Mouse (Mus musculus): ENCODE measurements around the gene Gm28308. TPM values are rescaled to one million over a fixed set of nuclear protein-coding genes. Genes with fewer than 3 reads are reported as not detected.

The Gm28308 gene
- total and polyA plus RNA-seq, 3 experiments, result not detected

GRCm38 (mm10) chr6:52203121-52203370 is 10.1 kb downstream of the Gm28308 start:
- DNase-seq (ENCODE audit: low read depth, low spot score), result no peak
- Histone ChIP-seq H3K9me3 (replicated peaks; ENCODE audit: insufficient read depth, low read length) (no peaks in the 10 kb centered on the region), H3K27me3 (ENCODE audit: control insufficient read depth in 1 of 2, insufficient read depth in 2 of 2, low read length in 2 of 2) (no peaks in the 10 kb centered on the region), H3K79me2 (ENCODE audit: control insufficient read depth, insufficient read depth, low read length, poor library complexity) (no peaks in the 10 kb centered on the region; the same call in 1 of the 2 replicates), H3K27ac (ENCODE audit: control insufficient read depth, low read depth, low read length) (no peak overlapping the region), H3K36me3 (ENCODE audit: control insufficient read depth in 1 of 2, insufficient read depth in 2 of 2, low read length in 2 of 2) (no peaks in the 10 kb centered on the region), H3K9ac (ENCODE audit: control insufficient read depth, low read depth, low read length, poor library complexity, severe bottlenecking) (no peak overlapping the region), H3K4me1 (ENCODE audit: control insufficient read depth in 1 of 2, insufficient read depth in 2 of 2, low read length in 2 of 2) (no peaks in the 10 kb centered on the region), H3K4me3 (ENCODE audit: control insufficient read depth in 1 of 2, insufficient read depth in 1 of 2, low read depth in 2 of 2, low read length in 2 of 2) (no peak overlapping the region)
- no peak for TF ChIP-seq ZNF384 (IDR thresholded peaks at IDR 0.05; ENCODE audit: low read depth, low read length)
- no peak for TF ChIP-seq CHD2 (IDR thresholded peaks at IDR 0.05; ENCODE audit: low read length)
- TF ChIP-seq EP300 (IDR thresholded peaks at IDR 0.05; ENCODE audit: low read depth in 1 of 2, low read length in 2 of 2), result no peak
- TF ChIP-seq TCF12 (IDR thresholded peaks at IDR 0.05; ENCODE audit: low read depth, low read length), result no peak
- TF ChIP-seq GATA1 (IDR thresholded peaks at IDR 0.05; ENCODE audit: low read depth, low read length), result no peak

GRCm38 (mm10) chr6:52202362-52203120 is 10.6 kb downstream of the Gm28308 start:
- Histone ChIP-seq H3K27ac (ENCODE audit: control insufficient read depth, low read depth, low read length) (no peak overlapping the region), H3K27me3 (ENCODE audit: control insufficient read depth in 1 of 2, insufficient read depth in 2 of 2, low read length in 2 of 2) (no peaks in the 10 kb centered on the region), H3K4me1 (ENCODE audit: control insufficient read depth in 1 of 2, insufficient read depth in 2 of 2, low read length in 2 of 2) (no peaks in the 10 kb centered on the region), H3K79me2 (ENCODE audit: control insufficient read depth, insufficient read depth, low read length, poor library complexity) (no peaks in the 10 kb centered on the region; the same call in 1 of the 2 replicates), H3K4me3 (ENCODE audit: control insufficient read depth in 1 of 2, insufficient read depth in 1 of 2, low read depth in 2 of 2, low read length in 2 of 2) (no peak overlapping the region), H3K9me3 (replicated peaks; ENCODE audit: insufficient read depth, low read length) (no peaks in the 10 kb centered on the region), H3K36me3 (ENCODE audit: control insufficient read depth in 1 of 2, insufficient read depth in 2 of 2, low read length in 2 of 2) (no peaks in the 10 kb centered on the region), H3K9ac (ENCODE audit: control insufficient read depth, low read depth, low read length, poor library complexity, severe bottlenecking) (no peak overlapping the region)
- DNase-seq (ENCODE audit: low read depth, low spot score), result no peak
- TF ChIP-seq MYC (IDR thresholded peaks at IDR 0.05; ENCODE audit: low read depth, low read length) (no peak), MEF2A (IDR thresholded peaks at IDR 0.05; ENCODE audit: extremely low read depth, insufficient replicate concordance, low read depth, low read length, poor library complexity, severe bottlenecking) (no peak), MAFK (IDR thresholded peaks at IDR 0.05; ENCODE audit: borderline replicate concordance, low read depth, low read length) (no peak), RAD21 (IDR thresholded peaks at IDR 0.05; ENCODE audit: low read depth, low read length) (no peak), KAT2A (conservative IDR thresholded peaks at IDR 0.05; ENCODE audit: low read depth, low read length) (no peak), TBP (IDR thresholded peaks at IDR 0.05; ENCODE audit: low read depth, low read length) (no peak), NELFE (IDR thresholded peaks at IDR 0.05; ENCODE audit: low read depth, low read length) (no peak), CHD1 (IDR thresholded peaks at IDR 0.05; ENCODE audit: low read depth, low read length) (no peak), ZMIZ1 (IDR thresholded peaks at IDR 0.05; ENCODE audit: low read depth, low read length) (no peak), TAL1 (IDR thresholded peaks at IDR 0.05; ENCODE audit: low read length) (no peak), ZNF384 (IDR thresholded peaks at IDR 0.05; ENCODE audit: low read depth, low read length) (no peak), SMC3 (IDR thresholded peaks at IDR 0.05; ENCODE audit: low read depth, low read length) (no peak), CHD2 (IDR thresholded peaks at IDR 0.05; ENCODE audit: low read length) (no peak), E2F4 (IDR thresholded peaks at IDR 0.05; ENCODE audit: borderline replicate concordance, low read depth, low read length) (no peak), MXI1 (IDR thresholded peaks at IDR 0.05; ENCODE audit: low read depth, low read length) (no peak), MAZ (IDR thresholded peaks at IDR 0.05; ENCODE audit: low read depth, low read length) (no peak), JUND (IDR thresholded peaks at IDR 0.05; ENCODE audit: low read depth, low read length) (no peak), TCF12 (IDR thresholded peaks at IDR 0.05; ENCODE audit: low read depth, low read length) (no peak), CTCF (IDR thresholded peaks at IDR 0.05 in 2 of 3, conservative IDR thresholded peaks at IDR 0.05 in 1 of 3; ENCODE audit: control insufficient read depth in 1 of 3, insufficient read depth in 1 of 3, low read depth in 2 of 3, low read length in 3 of 3, poor library complexity in 1 of 3, severe bottlenecking in 1 of 3) (no peak), GATA1 (IDR thresholded peaks at IDR 0.05; ENCODE audit: low read depth, low read length) (no peak)
